Mouse (Mus musculus) cerebellum, adult 8-10 months (tissue): ENCODE measurements at regions not wholly inside any gene's neighbourhood (a gene's known extent, or its start where the extent isn't known, plus 50 kb on each side); places are given as distances from the start of the nearest gene placed in this dataset.

ENCODE experiments used
- DNase-seq: peaks from one replicate; pipeline ENCODE4 v3.0.0; 2022

DNA sequence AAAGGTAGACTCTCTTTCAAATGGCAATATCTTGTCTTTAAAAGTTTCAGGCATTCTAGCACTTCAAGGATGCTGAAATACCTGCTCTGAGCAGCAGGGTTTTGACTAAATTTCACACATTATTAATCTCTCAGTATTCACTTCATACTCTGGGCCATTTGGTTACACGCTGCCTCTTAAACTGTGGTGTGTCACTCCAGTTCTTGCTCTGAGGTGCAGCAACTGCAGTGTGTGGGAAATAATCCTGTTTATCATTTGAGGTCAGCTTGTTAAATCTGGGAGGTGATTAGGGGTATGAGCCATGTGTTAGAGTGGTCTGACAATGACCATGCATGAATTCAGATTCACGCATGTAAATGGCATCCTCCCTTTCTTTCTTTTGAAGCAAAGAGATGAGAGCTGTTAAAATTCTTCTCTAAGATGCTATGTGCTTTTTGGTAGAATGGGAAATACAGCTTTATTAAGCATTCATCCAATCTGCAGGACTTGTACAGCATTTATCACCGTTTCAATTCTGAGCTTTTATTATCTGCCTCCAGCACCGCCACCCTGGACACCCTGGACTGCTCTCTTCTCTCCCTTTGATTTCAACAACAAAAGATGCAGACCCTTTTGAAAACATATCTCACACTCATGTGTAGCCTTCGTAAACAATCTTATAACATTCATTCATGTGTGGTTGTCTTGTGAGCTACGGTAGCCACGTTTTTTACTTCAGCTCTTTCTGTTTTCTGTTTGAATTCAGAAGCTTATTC lies 362.4 kb upstream of the Gm38303 start:
- DNase-seq, result no peak

GRCm38 (mm10) chr3:10685501-10685951 lies 350.0 kb upstream of the Gm38303 start:
- no peak for DNase-seq

- peak; percentile 27 for DNase-seq
Measured at GRCm38 (mm10) chr3:10684885-10685500, 349.5 kb upstream of the Gm38303 start.

GRCm38 (mm10) chr3:10681938-10682337 lies 346.5 kb upstream of the Gm38303 start:
- DNase-seq, result no peak

DNA sequence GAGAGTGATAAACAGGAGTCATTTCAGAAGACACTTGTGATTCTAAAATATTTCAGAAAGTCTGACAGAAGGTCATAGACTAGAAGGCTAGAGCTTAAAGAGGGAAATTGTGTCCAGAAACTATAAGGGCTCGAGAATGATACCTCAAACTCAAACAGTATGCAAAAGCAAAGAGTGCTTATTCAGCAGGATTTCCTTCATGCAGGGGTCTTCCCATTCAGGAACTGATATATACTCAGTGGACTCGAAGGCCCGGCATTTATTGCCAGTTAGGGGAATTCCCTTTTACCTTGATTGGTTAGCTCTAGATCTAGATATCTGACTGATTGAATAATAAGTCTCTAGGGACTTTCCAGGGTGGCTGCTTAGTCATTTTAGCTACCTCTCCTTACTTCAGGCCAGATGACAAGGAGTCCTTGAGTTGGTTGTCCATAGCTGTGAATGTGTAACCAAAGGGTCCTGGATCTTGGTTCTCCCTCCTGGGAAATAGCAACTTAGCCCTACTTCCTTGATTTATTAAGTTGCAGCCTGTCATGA lies 312.6 kb upstream of the Gm38303 start:
- no peak for DNase-seq
